Mouse (Mus musculus): ENCODE results near the gene Atxn1.
A peak's percentile ranks its signal among the peaks of the same experiment; 100 is the strongest.

GRCm38 (mm10) chr13:45911848-45912247 lies 53.0 kb downstream of the Atxn1 start:
- TF ChIP-seq MYC (IDR thresholded peaks at IDR 0.05; ENCODE audit: low read depth, low read length) = peak; percentile 77
- no peak for TF ChIP-seq MAX (IDR thresholded peaks at IDR 0.05; ENCODE audit: low read length)
- no peak for TF ChIP-seq ZKSCAN1 (IDR thresholded peaks at IDR 0.05; ENCODE audit: low read depth, low read length)
